Mouse (Mus musculus): ENCODE data around the gene Ppp1r27. TPM values are rescaled to one million over a fixed set of nuclear protein-coding genes. Genes with fewer than 3 reads are reported as not detected.
A peak's percentile ranks its signal among the peaks of the same experiment; 100 is the strongest.

Gene Ppp1r27
- polyA plus RNA-seq, 1 experiment from 2014 or later = not detected

GRCm38 (mm10) chr11:120549986-120550809 lies 734 bp downstream of the Ppp1r27 start:
- Histone ChIP-seq H3K27ac (replicated peaks) (peak overlapping the region; percentile 90), H3K36me3 (peaks cover 4% of the 10 kb centered on the region; the same call in 1 of the 2 replicates), H3K4me1 (replicated peaks) (peaks cover 33% of the 10 kb centered on the region), H3K4me2 (peak overlapping the region; percentile 96), H3K4me3 (peak overlapping the region; percentile 91), H3K9ac (peak overlapping the region; percentile 98), H3K9me3 (no peaks in the 10 kb centered on the region), H3K27me3 (no peaks in the 10 kb centered on the region)
- peak; percentile 41; the same call in 1 of the 2 replicates for ATAC-seq (ENCODE audit: low read depth)
- 72% methylated on average over 11 of the region's 11 CpGs for WGBS

- Histone ChIP-seq H3K27me3 (no peaks in the 10 kb centered on the region), H3K9ac (peak within 1 kb of the TSS; percentile 98)
These were observed 1.6 kb downstream of the Ppp1r27 start, which contains the start of gene Mcrip1 for GRCm38 (mm10) chr11:120549168-120549945. Gene Mcrip1 (minus strand): TSS chr11:120549727.

GRCm38 (mm10) chr11:120548786-120549167 lies 2.2 kb downstream of the Ppp1r27 start:
- Histone ChIP-seq H3K27ac (replicated peaks) (peak overlapping the region; percentile 90), H3K9ac (peak overlapping the region; percentile 98), H3K4me2 (peak overlapping the region; percentile 96), H3K27me3 (no peaks in the 10 kb centered on the region), H3K36me3 (peaks cover 19% of the 10 kb centered on the region), H3K4me1 (replicated peaks) (peaks cover 33% of the 10 kb centered on the region), H3K9me3 (no peaks in the 10 kb centered on the region), H3K4me3 (peak overlapping the region; percentile 91)
- no peak for ATAC-seq (ENCODE audit: low read depth)
- WGBS = 32% methylated on average over 7 of the region's 7 CpGs

More at GRCm38 (mm10) chr11:120549168-120549945, 1.6 kb downstream of the Ppp1r27 start, which contains the start of gene Mcrip1:
- WGBS = under 1% methylated on average over 56 of the region's 87 CpGs
- peak; percentile 91 for ATAC-seq (ENCODE audit: low read depth)
- H3K4me2 ChIP-seq = peak within 1 kb of the TSS; percentile 96
- peaks cover 33% of the 10 kb centered on the region for H3K4me1 ChIP-seq (replicated peaks)
- H3K27ac ChIP-seq (replicated peaks) = peak within 1 kb of the TSS; percentile 90
- peak within 1 kb of the TSS; percentile 91 for H3K4me3 ChIP-seq
- peaks cover 13% of the 10 kb centered on the region for H3K36me3 ChIP-seq
- no peaks in the 10 kb centered on the region for H3K9me3 ChIP-seq

- H3K36me3 ChIP-seq = peaks cover 24% of the 10 kb centered on the region
- 88% methylated on average over 3 of the region's 3 CpGs for WGBS
- H3K4me3 ChIP-seq = peak overlapping the region; percentile 91
- no peak for ATAC-seq (ENCODE audit: low read depth)
- H3K4me2 ChIP-seq = peak overlapping the region; percentile 96
- H3K4me1 ChIP-seq (replicated peaks) = peaks cover 33% of the 10 kb centered on the region
- H3K27ac ChIP-seq (replicated peaks) = no peak overlapping the region
- no peaks in the 10 kb centered on the region for H3K27me3 ChIP-seq
- H3K9ac ChIP-seq = peak overlapping the region; percentile 98
- no peaks in the 10 kb centered on the region for H3K9me3 ChIP-seq
These were observed 2.7 kb downstream of the Ppp1r27 start for GRCm38 (mm10) chr11:120548214-120548613.

GRCm38 (mm10) chr11:120547469-120547868 lies 3.5 kb downstream of the Ppp1r27 start:
- Histone ChIP-seq H3K4me1 (replicated peaks) (peaks cover 33% of the 10 kb centered on the region), H3K4me3 (no peak overlapping the region), H3K27ac (replicated peaks) (no peak overlapping the region), H3K36me3 (peaks cover 32% of the 10 kb centered on the region), H3K9ac (peak overlapping the region; percentile 12; the same call in 1 of the 2 replicates), H3K27me3 (no peaks in the 10 kb centered on the region), H3K9me3 (no peaks in the 10 kb centered on the region), H3K4me2 (0 out of 2 replicates have a peak overlapping the region, but pooled peaks have one; percentile 96)
- 57% methylated on average over 2 of the region's 2 CpGs for WGBS
- ATAC-seq (ENCODE audit: low read depth) = no peak

- Histone ChIP-seq H3K9ac (0 out of 2 replicates have a peak overlapping the region, but pooled peaks have one; percentile 17), H3K36me3 (peaks cover 44% of the 10 kb centered on the region)
These were observed 5.0 kb downstream of the Ppp1r27 start for GRCm38 (mm10) chr11:120545964-120546363.

GRCm38 (mm10) chr11:120542376-120542775 lies 8.6 kb downstream of the Ppp1r27 start:
- Histone ChIP-seq H3K9ac (no peak overlapping the region), H3K4me3 (no peak overlapping the region), H3K9me3 (no peaks in the 10 kb centered on the region), H3K36me3 (peaks cover 44% of the 10 kb centered on the region), H3K27me3 (no peaks in the 10 kb centered on the region), H3K27ac (replicated peaks) (no peak overlapping the region), H3K4me1 (replicated peaks) (peaks cover 32% of the 10 kb centered on the region), H3K4me2 (no peak overlapping the region)
- WGBS = 85% methylated on average over 6 of the region's 6 CpGs
- ATAC-seq (ENCODE audit: low read depth) = no peak

More at GRCm38 (mm10) chr11:120545964-120546363, 5.0 kb downstream of the Ppp1r27 start:
- no peak overlapping the region for H3K4me3 ChIP-seq
- no peak overlapping the region for H3K27ac ChIP-seq (replicated peaks)
- H3K4me2 ChIP-seq = no peak overlapping the region
- peaks cover 33% of the 10 kb centered on the region for H3K4me1 ChIP-seq (replicated peaks)
- H3K27me3 ChIP-seq = no peaks in the 10 kb centered on the region
- WGBS = 96% methylated on average over 3 of the region's 3 CpGs
- ATAC-seq (ENCODE audit: low read depth) = no peak
- no peaks in the 10 kb centered on the region for H3K9me3 ChIP-seq

- Histone ChIP-seq H3K4me1 (replicated peaks) (peaks cover 29% of the 10 kb centered on the region), H3K4me3 (no peak overlapping the region), H3K27ac (replicated peaks) (no peak overlapping the region), H3K9me3 (no peaks in the 10 kb centered on the region), H3K4me2 (no peak overlapping the region), H3K36me3 (peaks cover 44% of the 10 kb centered on the region), H3K9ac (no peak overlapping the region), H3K27me3 (no peaks in the 10 kb centered on the region)
- WGBS = 53% methylated on average over 4 of the region's 4 CpGs
- ATAC-seq (ENCODE audit: low read depth) = no peak
These were observed 9.0 kb downstream of the Ppp1r27 start for GRCm38 (mm10) chr11:120541907-120542306.

GRCm38 (mm10) chr11:120539285-120540014 lies 11.5 kb downstream of the Ppp1r27 start:
- peak overlapping the region; percentile 75 for H3K27ac ChIP-seq (replicated peaks)
- H3K4me2 ChIP-seq = no peak overlapping the region
- WGBS = 28% methylated on average over 10 of the region's 10 CpGs
- peaks cover 4% of the 10 kb centered on the region for H3K27me3 ChIP-seq
- H3K4me1 ChIP-seq (replicated peaks) = peaks cover 23% of the 10 kb centered on the region
- H3K4me3 ChIP-seq = no peak overlapping the region
- no peaks in the 10 kb centered on the region for H3K9me3 ChIP-seq
- H3K36me3 ChIP-seq = peaks cover 32% of the 10 kb centered on the region
- peak overlapping the region; percentile 49 for H3K9ac ChIP-seq
- peak; percentile 76 for ATAC-seq (ENCODE audit: low read depth)

GRCm38 (mm10) chr11:120538955-120539284 lies 12.0 kb downstream of the Ppp1r27 start:
- WGBS = 57% methylated on average over 8 of the region's 8 CpGs
- H3K9me3 ChIP-seq = no peaks in the 10 kb centered on the region
- peaks cover 9% of the 10 kb centered on the region for H3K27me3 ChIP-seq
- no peak overlapping the region for H3K4me2 ChIP-seq
- H3K36me3 ChIP-seq = peaks cover 26% of the 10 kb centered on the region
- no peak for ATAC-seq (ENCODE audit: low read depth)
- no peak overlapping the region for H3K9ac ChIP-seq
- H3K4me3 ChIP-seq = no peak overlapping the region
- H3K27ac ChIP-seq (replicated peaks) = peak overlapping the region; percentile 75
- H3K4me1 ChIP-seq (replicated peaks) = peaks cover 23% of the 10 kb centered on the region

- peaks cover 13% of the 10 kb centered on the region for H3K27me3 ChIP-seq
- no peaks in the 10 kb centered on the region for H3K9me3 ChIP-seq
- no peak for ATAC-seq (ENCODE audit: low read depth)
- H3K4me3 ChIP-seq = no peak overlapping the region
- H3K27ac ChIP-seq (replicated peaks) = peak overlapping the region; percentile 75; the same call in 1 of the 2 replicates
- 78% methylated on average over 3 of the region's 3 CpGs for WGBS
- H3K9ac ChIP-seq = no peak overlapping the region
- H3K4me1 ChIP-seq (replicated peaks) = peaks cover 23% of the 10 kb centered on the region
- H3K4me2 ChIP-seq = no peak overlapping the region
- peaks cover 22% of the 10 kb centered on the region for H3K36me3 ChIP-seq
These were observed 12.4 kb downstream of the Ppp1r27 start for GRCm38 (mm10) chr11:120538485-120538884.

Measured in neural tube, embryonic 13.5 days (tissue).